Mouse (Mus musculus) hindbrain, postnatal 0 days (tissue): ENCODE measurements around the gene Rabif. TPM values are rescaled to one million over a fixed set of nuclear protein-coding genes. Genes with fewer than 3 reads are reported as not detected.
"Not testable (repeated sequence)": the region's sequence is repeated elsewhere in the genome, so short reads cannot be mapped to it uniquely, and the experiment has no call there.

Source experiments
- ATAC-seq: fragments of 200-750 bp; cut with Nextera tagmentation; 2 replicates; pipeline ENCODE4 v1.8.0; 2017; ENCODE audit warnings: mild to moderate bottlenecking, moderate TSS enrichment, moderate library complexity
- DNase-seq: peaks from one replicate; pipeline ENCODE4 v3.0.0-alpha.2; 2015; ENCODE audit warnings: low spot score
- H3K27ac ChIP-seq: fragments of 300-500 bp; sonication (generic); 2 replicates; pipeline ENCODE4 v1.5.1; 2014; ENCODE audit warnings: mild to moderate bottlenecking
- H3K27me3 ChIP-seq: fragments of 300-500 bp; sonication (generic); 2 replicates; pipeline ENCODE4 v1.6.1; 2014; ENCODE audit warnings: low read length, mixed read lengths; ENCODE audit not compliant: insufficient read depth
- H3K36me3 ChIP-seq: fragments of 300-500 bp; sonication (generic); 2 replicates; pipeline ENCODE4 v1.6.1; 2014; ENCODE audit warnings: low read length, mixed read lengths; ENCODE audit not compliant: insufficient read depth
- H3K4me1 ChIP-seq: fragments of 300-500 bp; sonication (generic); 2 replicates; pipeline ENCODE4 v1.6.1; 2014; ENCODE audit warnings: antibody characterized with exemption, low read length, mixed read lengths; ENCODE audit not compliant: insufficient read depth
- H3K4me2 ChIP-seq: fragments of 300-500 bp; sonication (generic); 2 replicates; pipeline ENCODE4 v1.6.1; 2014; ENCODE audit warnings: low read depth, mild to moderate bottlenecking, low read length, moderate library complexity, mixed read lengths
- H3K4me3 ChIP-seq: fragments of 300-500 bp; sonication (generic); 2 replicates; pipeline ENCODE4 v1.5.1; 2014; ENCODE audit warnings: low read length
- H3K9ac ChIP-seq: fragments of 300-500 bp; sonication (generic); replicated peaks from 2 replicates; pipeline ENCODE4 v1.6.1; 2014; ENCODE audit warnings: mild to moderate bottlenecking, low read length, moderate library complexity, mixed read lengths
- H3K9me3 ChIP-seq: fragments of 300-500 bp; sonication (generic); 2 replicates; pipeline ENCODE4 v1.6.1; 2016; ENCODE audit warnings: low read length, mixed read lengths
- CTCF ChIP-seq: IDR thresholded peaks from 2 replicates; pipeline ENCODE4 v1.5.1; 2016; ENCODE audit warnings: antibody characterized with exemption, control low read depth, low read depth
- WGBS: fragments of 180-500 bp; shearing (Covaris S2); extraction: QIAGEN DNeasy Blood & Tissue Kit; methylation state at CpG from one replicate; pipeline ENCODE4 v1.1.7; 2014; 5-methylcytosine and 5-hydroxymethylcytosine counted together
- polyA plus RNA-seq: library from polyadenylated mRNA; unstranded; fragments of >200 nt; fragmentation: Nextera tagmentation; extraction: Ambion mirVana; gene quantifications from 2 replicates; pipeline ENCODE4 v1.2.1, GENCODE M21; 2015
- total RNA-seq: library from RNA; depleted of rRNA; stranded (reverse); fragments of >200 nt; gene quantifications from 2 replicates; pipeline ENCODE4 v1.2.3, GENCODE M21; 2014

Gene Rabif
- total and polyA plus RNA-seq, 2 experiments from 2014 or later: 32.8 to 68.6 TPM

DNA sequence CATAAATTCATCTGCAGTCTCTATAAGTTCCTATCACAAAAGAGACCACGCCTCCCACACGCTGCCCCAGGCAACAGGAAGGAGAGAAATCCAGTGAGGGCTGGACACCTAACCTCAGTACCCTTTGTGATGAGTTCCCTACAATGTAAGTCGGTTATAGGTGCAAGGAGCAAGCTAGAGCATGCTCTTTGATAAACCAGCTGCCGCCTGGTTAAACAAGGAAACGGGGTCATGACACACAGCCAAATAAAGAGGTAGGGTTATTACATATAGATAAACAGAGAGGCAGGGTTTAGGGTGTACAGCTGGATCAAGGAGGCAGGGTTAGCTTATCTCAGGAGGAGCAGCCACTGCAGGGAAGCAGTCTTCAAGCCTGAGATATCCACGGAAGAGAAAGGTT is 32.3 kb downstream of the Rabif start:
- no peak overlapping the region for H3K9ac ChIP-seq
- TF ChIP-seq CTCF: no peak
- no peaks in the 10 kb centered on the region for H3K4me1 ChIP-seq
- ATAC-seq: no peak
- H3K4me2 ChIP-seq: no peak overlapping the region
- no peaks in the 10 kb centered on the region for H3K36me3 ChIP-seq
- 80% methylated on average over 6 of the region's 6 CpGs for WGBS
- DNase-seq: no peak
- H3K4me3 ChIP-seq: no peak overlapping the region
- H3K27ac ChIP-seq: no peak overlapping the region
- H3K27me3 ChIP-seq: no peaks in the 10 kb centered on the region
- no peaks in the 10 kb centered on the region for H3K9me3 ChIP-seq

DNA sequence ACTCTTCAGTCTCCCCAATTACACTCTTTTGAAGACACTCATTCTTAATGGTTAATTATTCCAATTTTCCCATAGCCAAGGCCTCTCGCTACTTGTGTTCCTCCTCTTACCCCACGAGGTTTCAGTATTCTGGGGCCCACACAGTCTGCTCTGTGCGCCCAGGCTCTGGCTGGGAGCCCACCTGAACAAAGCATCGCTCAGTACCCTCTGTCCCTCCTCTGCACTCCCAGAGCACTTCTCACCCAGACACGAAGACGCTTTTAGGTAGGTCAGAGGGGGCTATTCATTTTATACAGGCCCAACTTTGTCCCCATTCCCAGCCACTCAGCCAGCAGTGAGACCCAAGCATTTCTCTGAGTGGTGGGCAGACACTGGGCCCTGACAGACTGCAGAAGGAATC is 36.2 kb downstream of the Rabif start:
- Histone ChIP-seq H3K27ac (peak overlapping the region; percentile 56; the same call in 1 of the 2 replicates), H3K9ac (no peak overlapping the region), H3K27me3 (no peaks in the 10 kb centered on the region), H3K4me2 (no peak overlapping the region), H3K4me3 (no peak overlapping the region), H3K9me3 (no peaks in the 10 kb centered on the region), H3K36me3 (no peaks in the 10 kb centered on the region), H3K4me1 (no peaks in the 10 kb centered on the region)
- peak; percentile 95 for ATAC-seq
- 64% methylated on average over 6 of the region's 6 CpGs for WGBS
- DNase-seq: peak; percentile 58
- no peak for TF ChIP-seq CTCF

DNA sequence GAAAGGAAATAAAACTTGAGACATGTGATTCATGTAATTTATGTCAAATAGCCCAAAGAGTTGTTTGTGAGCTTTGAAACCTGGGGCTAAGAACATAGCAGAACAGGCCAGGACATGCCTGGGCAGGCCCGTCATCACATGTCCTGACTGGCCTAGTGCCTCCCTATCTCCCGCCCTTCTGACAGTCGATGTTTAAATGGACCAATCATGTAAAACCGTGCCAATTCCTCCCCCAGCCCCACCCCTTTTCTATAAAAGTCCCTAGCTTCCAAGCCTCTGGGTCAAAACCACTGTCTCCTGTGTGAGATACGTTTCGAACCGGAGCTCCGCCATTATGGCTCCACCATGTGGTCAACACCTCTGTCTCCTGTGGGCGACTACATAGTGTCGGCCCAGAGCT is 39.3 kb downstream of the Rabif start:
- 90% methylated on average over 10 of the region's 10 CpGs for WGBS
- not testable (repeated sequence) for ATAC-seq

DNA sequence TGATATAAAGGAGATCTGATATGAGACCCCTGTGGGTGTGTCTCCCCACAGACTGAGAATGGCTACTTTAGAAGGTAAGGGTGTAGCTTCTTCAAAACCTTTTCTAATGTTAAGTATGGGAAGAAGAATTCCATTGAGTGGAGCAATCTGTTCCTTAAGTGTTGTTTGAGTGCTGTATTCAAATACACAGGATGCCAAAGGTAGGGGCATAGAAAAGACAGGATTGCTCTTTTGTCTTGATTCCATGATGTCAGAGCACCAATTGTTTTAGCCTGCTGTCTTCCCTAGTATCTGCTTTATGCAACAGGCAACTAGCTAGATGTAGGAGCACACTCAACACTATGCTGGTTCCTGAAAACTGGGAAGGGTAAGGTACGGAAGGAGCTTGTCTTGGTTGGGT is 40.6 kb downstream of the Rabif start:
- no peak for TF ChIP-seq CTCF
- Histone ChIP-seq H3K4me2 (no peak overlapping the region), H3K36me3 (no peaks in the 10 kb centered on the region), H3K9ac (no peak overlapping the region), H3K9me3 (no peaks in the 10 kb centered on the region), H3K27ac (no peak overlapping the region), H3K4me3 (no peak overlapping the region), H3K27me3 (no peaks in the 10 kb centered on the region), H3K4me1 (no peaks in the 10 kb centered on the region)
- ATAC-seq: no peak
- WGBS: 95% methylated on average over 1 of the region's 1 CpGs
- no peak for DNase-seq

More for the DNA sequence above, 39.3 kb downstream of the Rabif start:
- DNase-seq, H3K36me3 ChIP-seq, H3K4me3 ChIP-seq, H3K4me2 ChIP-seq, H3K27ac ChIP-seq, H3K27me3 ChIP-seq, H3K4me1 ChIP-seq, H3K9me3 ChIP-seq, H3K9ac ChIP-seq: not testable (repeated sequence)

DNA sequence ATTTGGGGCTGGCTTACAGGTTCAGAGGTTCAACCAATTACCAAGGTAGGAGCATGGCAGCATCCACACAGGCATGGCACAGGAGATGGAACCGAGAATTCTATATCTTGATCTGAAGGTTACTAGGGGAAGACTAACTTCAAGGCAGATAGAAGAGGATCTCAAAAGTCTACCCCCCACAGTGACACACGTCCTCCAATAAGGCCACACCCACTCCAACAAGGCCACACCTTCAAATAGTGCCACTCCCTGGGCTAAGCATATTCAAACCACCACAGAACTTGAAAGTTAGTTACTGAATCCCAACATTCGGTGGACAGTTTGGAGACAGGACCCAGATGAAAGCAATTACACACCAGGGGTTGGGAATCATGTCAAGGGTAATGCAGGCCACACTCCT is 41.1 kb downstream of the Rabif start:
- H3K9me3 ChIP-seq: no peaks in the 10 kb centered on the region
- H3K4me2 ChIP-seq: no peak overlapping the region
- DNase-seq: no peak
- no peaks in the 10 kb centered on the region for H3K36me3 ChIP-seq
- H3K9ac ChIP-seq: no peak overlapping the region
- no peaks in the 10 kb centered on the region for H3K27me3 ChIP-seq
- 77% methylated on average over 3 of the region's 3 CpGs for WGBS
- no peak overlapping the region for H3K4me3 ChIP-seq
- no peak overlapping the region for H3K27ac ChIP-seq
- no peaks in the 10 kb centered on the region for H3K4me1 ChIP-seq
- no peak for ATAC-seq
- no peak for TF ChIP-seq CTCF

DNA sequence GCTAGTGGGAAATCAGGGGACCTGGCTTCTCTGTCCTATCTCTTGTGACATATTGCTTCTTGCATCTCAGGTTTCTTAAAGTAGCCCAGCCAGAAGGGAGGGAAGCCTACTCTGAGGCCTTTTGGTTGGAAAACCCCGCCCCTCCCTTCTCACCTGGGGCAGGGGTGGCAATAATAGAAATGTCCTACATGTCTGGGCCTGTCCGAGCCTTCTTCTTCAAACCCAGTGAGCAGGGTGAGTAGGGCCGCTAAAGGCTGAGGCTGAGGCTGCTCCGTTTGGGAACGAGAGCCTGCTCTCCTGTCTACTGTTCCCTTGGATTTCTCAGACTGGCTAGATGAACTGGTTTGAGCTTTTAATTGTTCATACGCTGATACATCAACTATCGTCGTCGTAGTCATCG is 46.2 kb downstream of the Rabif start:
- no peaks in the 10 kb centered on the region for H3K36me3 ChIP-seq
- H3K9me3 ChIP-seq: no peaks in the 10 kb centered on the region
- H3K9ac ChIP-seq: no peak overlapping the region
- no peak overlapping the region for H3K27ac ChIP-seq
- ATAC-seq (no peak), DNase-seq (no peak)
- no peak overlapping the region for H3K4me3 ChIP-seq
- TF ChIP-seq CTCF: no peak
- no peaks in the 10 kb centered on the region for H3K4me1 ChIP-seq
- no peak overlapping the region for H3K4me2 ChIP-seq
- H3K27me3 ChIP-seq: no peaks in the 10 kb centered on the region
- WGBS: 93% methylated on average over 10 of the region's 10 CpGs

DNA sequence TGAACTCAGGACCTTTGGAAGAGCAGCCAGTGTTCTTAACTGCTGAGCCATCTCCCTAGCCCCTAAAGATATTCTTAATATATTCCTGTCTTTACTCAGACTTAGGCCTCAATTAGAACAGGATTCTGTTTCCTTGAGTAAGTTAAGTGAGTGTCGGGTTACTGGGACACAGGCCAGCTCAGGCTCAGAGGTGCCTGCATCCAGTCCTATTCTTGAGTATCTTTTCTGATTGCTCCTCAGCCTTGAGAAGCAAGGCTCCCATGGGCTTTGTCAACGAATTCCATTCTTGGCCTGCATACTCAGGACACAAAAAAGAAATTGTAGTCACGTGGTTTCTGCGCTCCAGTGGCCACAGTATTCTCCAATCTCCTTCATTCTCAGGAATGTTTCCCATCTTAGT is 53.8 kb downstream of the Rabif start:
- no peaks in the 10 kb centered on the region for H3K36me3 ChIP-seq
- WGBS: 68% methylated on average over 4 of the region's 4 CpGs
- H3K9ac ChIP-seq: no peak overlapping the region
- no peak overlapping the region for H3K4me2 ChIP-seq
- no peaks in the 10 kb centered on the region for H3K9me3 ChIP-seq
- H3K27me3 ChIP-seq: no peaks in the 10 kb centered on the region
- H3K4me3 ChIP-seq: no peak overlapping the region
- H3K27ac ChIP-seq: no peak overlapping the region
- H3K4me1 ChIP-seq: no peaks in the 10 kb centered on the region
- TF ChIP-seq CTCF: no peak
- no peak for DNase-seq
- ATAC-seq: no peak
